Mouse (Mus musculus) thymus, adult 2 months (tissue): ENCODE data around the gene Il1rl1. TPM values are rescaled to one million over a fixed set of nuclear protein-coding genes. Genes with fewer than 3 reads are reported as not detected.

Experiments
- DNase-seq: peaks from one replicate; pipeline ENCODE4 v3.0.0; 2021
- H3K27ac ChIP-seq: fragments of 200-500 bp; 2 replicates; pipeline ENCODE4 v1.5.1; 2012; ENCODE audit warnings: low read length, control low read depth; ENCODE audit not compliant: control insufficient read depth, insufficient read depth
- H3K27me3 ChIP-seq: fragments of 200-500 bp; 2 replicates; pipeline ENCODE4 v1.6.1; 2012; ENCODE audit warnings: mild to moderate bottlenecking, low read length, moderate library complexity, mixed read lengths; ENCODE audit not compliant: control insufficient read depth, insufficient read depth
- H3K36me3 ChIP-seq: fragments of 200-500 bp; 2 replicates; pipeline ENCODE4 v1.6.1; 2012; ENCODE audit warnings: mild to moderate bottlenecking, low read length, moderate library complexity; ENCODE audit not compliant: control insufficient read depth, insufficient read depth
- H3K4me1 ChIP-seq: fragments of 200-500 bp; replicated peaks from 2 replicates; pipeline ENCODE4 v1.6.1; 2012; ENCODE audit warnings: low read length; ENCODE audit not compliant: control insufficient read depth, insufficient read depth
- H3K4me3 ChIP-seq: fragments of 200-500 bp; 2 replicates; pipeline ENCODE4 v1.5.1; 2012; ENCODE audit warnings: mild to moderate bottlenecking, low read length, control low read depth, moderate library complexity; ENCODE audit not compliant: control insufficient read depth, insufficient read depth
- CTCF ChIP-seq: fragments of 200-500 bp; IDR thresholded peaks from 2 replicates; pipeline ENCODE4 v1.5.1; 2012; ENCODE audit warnings: mild to moderate bottlenecking, control low read depth, low read length, moderate library complexity, borderline replicate concordance; ENCODE audit not compliant: control insufficient read depth, poor library complexity, insufficient read depth; ENCODE audit errors: extremely low read depth
- POLR2A ChIP-seq: fragments of 200-500 bp; IDR thresholded peaks from 2 replicates; pipeline ENCODE4 v1.6.1; 2012; ENCODE audit warnings: mild to moderate bottlenecking, low read length, control low read depth, moderate library complexity; ENCODE audit not compliant: control insufficient read depth, poor library complexity, insufficient read depth; ENCODE audit errors: extremely low read depth
- WGBS: fragments of 180-500 bp; shearing (Covaris S2); methylation state at CpG from one replicate; pipeline ENCODE4 v1.1.7; 2018; 5-methylcytosine and 5-hydroxymethylcytosine counted together
- polyA plus RNA-seq: library from polyadenylated mRNA; depleted of rRNA; stranded (reverse); fragments of >200 nt; gene quantifications from 2 replicates; pipeline ENCODE4 v1.2.3, GENCODE M21; 2012

Gene Il1rl1
- polyA plus RNA-seq, 1 experiment = 0.46 TPM

DNA sequence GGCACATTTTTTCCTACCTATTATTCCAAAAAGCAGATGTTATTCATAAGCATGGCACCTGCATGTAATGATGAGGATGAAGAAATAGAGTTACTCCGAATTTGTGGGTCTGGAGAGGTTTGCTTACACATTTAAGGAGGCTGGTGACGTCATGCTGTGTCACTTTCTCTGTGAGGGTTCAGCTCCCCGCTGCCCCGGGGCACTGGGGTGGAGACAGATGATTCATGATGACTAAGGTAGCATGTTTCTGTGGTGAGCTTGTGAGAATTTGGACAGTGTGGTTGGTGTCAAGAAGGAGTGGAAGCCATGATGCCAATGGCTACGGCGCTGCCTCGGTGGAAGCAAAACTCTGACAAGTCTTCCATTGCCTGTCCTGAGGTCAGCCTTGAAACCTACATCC is 36.2 kb upstream of the Il1rl1 start:
- no peak for DNase-seq
- TF ChIP-seq POLR2A = no peak
- TF ChIP-seq CTCF = no peak
- 80% methylated on average over 7 of the region's 7 CpGs for WGBS
- no peaks in the 10 kb centered on the region for H3K4me1 ChIP-seq
- no peaks in the 10 kb centered on the region for H3K27me3 ChIP-seq
- no peak overlapping the region for H3K27ac ChIP-seq
- no peak overlapping the region for H3K4me3 ChIP-seq
- no peaks in the 10 kb centered on the region for H3K36me3 ChIP-seq

DNA sequence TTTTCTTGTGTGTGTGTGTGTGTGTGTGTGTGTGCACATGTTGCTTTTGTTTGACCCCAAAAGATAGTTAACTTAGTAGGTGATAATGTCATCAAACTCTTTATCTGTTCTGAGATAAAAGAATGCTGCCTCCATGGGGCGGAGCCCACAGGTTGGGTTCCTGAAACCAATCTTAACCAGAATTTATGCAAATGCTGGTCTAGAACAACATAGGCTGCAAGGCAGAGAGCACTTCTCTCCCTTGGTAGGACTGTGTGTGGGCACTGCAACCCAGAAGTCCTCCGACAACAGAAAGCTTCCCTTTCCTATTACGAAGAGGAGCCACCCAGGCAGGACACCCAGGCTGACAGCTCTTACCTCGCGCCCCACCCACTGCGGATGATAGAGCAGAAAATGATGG is 29.7 kb upstream of the Il1rl1 start:
- H3K27ac ChIP-seq = no peak overlapping the region
- no peaks in the 10 kb centered on the region for H3K36me3 ChIP-seq
- no peak overlapping the region for H3K4me3 ChIP-seq
- 63% methylated on average over 6 of the region's 6 CpGs for WGBS
- TF ChIP-seq POLR2A = no peak
- no peak for TF ChIP-seq CTCF
- DNase-seq = no peak
- H3K27me3 ChIP-seq = no peaks in the 10 kb centered on the region
- H3K4me1 ChIP-seq = no peaks in the 10 kb centered on the region

DNA sequence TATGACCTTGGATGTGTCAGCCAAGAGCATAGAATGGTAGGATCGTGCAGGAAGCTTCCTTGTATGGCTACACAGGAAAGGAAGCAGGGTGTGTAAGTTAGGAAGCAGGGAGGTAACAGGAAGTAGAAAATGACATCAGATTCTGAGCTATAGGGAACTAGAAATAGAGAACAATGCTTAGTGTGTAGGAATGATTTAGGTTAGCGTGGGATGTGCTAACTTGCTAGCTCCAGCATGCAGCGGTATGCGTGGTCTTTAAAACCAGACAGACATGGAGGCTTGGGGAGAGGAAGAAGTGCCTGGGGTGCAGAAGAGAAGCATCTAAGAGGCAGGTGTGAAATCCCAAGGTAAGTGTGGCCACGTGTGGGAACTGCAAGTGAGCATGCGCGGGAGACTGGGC is 24.7 kb upstream of the Il1rl1 start:
- 46% methylated on average over 7 of the region's 7 CpGs for WGBS
- Histone ChIP-seq H3K27me3 (no peaks in the 10 kb centered on the region), H3K27ac (no peak overlapping the region), H3K36me3 (no peaks in the 10 kb centered on the region), H3K4me1 (no peaks in the 10 kb centered on the region), H3K4me3 (no peak overlapping the region)
- no peak for DNase-seq
- no peak for TF ChIP-seq POLR2A
- TF ChIP-seq CTCF = no peak

DNA sequence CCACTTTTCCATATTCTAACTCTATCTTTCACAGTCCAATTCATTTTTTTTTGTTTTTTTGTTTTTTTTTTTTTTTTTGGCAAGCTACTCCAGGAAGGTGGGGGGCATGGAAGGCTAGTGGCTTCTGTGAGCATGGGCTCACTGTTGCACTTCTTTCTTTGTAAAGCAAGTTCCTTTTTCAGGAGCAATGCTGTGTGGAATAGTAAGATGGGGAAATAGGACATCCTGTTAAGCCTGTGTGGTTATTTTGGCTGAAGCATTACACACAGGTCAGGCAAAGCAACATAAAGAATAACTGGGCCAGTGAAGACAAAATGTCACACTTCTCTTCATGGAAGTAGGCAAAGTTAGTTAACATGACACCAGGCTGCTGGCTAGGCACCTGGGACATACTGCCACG is 19.5 kb upstream of the Il1rl1 start:
- no peak for DNase-seq
- WGBS = 17% methylated on average over 1 of the region's 1 CpGs
- TF ChIP-seq POLR2A (no peak), CTCF (no peak)

DNA sequence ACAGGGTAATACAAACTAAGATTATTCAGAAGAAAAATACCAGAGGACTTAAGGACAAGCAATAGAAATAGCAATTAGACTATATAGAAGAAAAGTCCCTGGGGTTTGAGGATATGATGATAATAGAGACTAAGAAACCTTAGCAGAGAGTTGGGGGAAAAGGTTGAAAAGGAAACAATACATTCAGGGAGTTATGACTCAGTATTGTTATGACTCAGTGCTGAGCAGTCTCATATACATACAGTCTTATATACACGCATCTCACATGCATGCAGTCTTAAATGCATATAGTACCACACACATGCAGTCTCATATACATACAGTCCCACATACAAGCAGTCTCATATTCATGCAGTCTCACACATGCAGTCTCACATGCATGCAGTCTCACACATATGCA is 16.3 kb upstream of the Il1rl1 start:
- DNase-seq = no peak
- 97% methylated on average over 1 of the region's 1 CpGs for WGBS
- Histone ChIP-seq H3K4me1 (no peaks in the 10 kb centered on the region), H3K27me3 (no peaks in the 10 kb centered on the region), H3K36me3 (no peaks in the 10 kb centered on the region), H3K4me3 (no peak overlapping the region), H3K27ac (no peak overlapping the region)
- no peak for TF ChIP-seq POLR2A
- no peak for TF ChIP-seq CTCF

More for the DNA sequence above, 19.5 kb upstream of the Il1rl1 start:
- Histone ChIP-seq H3K36me3 (no peaks in the 10 kb centered on the region), H3K27ac (no peak overlapping the region), H3K4me1 (no peaks in the 10 kb centered on the region), H3K27me3 (no peaks in the 10 kb centered on the region), H3K4me3 (no peak overlapping the region)

DNA sequence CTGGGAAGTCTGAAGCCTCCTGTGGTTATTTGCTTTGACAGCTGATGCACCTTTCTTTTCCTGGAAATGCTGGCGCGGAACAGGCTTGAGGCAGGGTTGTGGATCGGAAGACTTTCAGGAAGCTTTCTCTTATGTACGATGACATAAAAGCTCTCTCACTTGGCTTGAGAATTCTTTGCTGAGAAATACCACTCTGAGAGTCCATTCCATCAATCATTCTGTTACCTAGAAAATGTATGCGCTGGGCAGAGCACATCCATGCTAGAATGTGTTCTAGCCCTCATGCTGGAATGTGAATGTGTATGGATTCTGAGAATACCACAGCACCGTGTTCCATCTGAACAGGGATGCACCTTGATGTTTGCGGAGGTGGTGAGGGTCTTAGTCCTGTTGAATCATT is 15.1 kb upstream of the Il1rl1 start:
- Histone ChIP-seq H3K4me1 (no peaks in the 10 kb centered on the region), H3K4me3 (no peak overlapping the region), H3K36me3 (no peaks in the 10 kb centered on the region), H3K27me3 (no peaks in the 10 kb centered on the region), H3K27ac (no peak overlapping the region)
- no peak for TF ChIP-seq CTCF
- TF ChIP-seq POLR2A = no peak
- 93% methylated on average over 7 of the region's 7 CpGs for WGBS
- no peak for DNase-seq
